Mouse (Mus musculus) embryonic stem cell, embryonic (primary cell): ENCODE results near the gene Cep162.

Experiments used
- CTCF ChIA-PET, 4 experiments: fragments of 300-600 bp in 2 of 4; fragments of 350-600 bp in 2 of 4; sonication (Branson Sonifier 250); formaldehyde crosslinking; loops; one replicate each; lab custom pipeline; 2022; ENCODE audit warnings: inconsistent platforms in 2 of 4; lab: Charles Lee
- POLR2A ChIA-PET, 4 experiments: fragments of 300-600 bp in 2 of 4; fragments of 350-600 bp in 2 of 4; sonication (Branson Sonifier 250); formaldehyde crosslinking; loops; one replicate each; lab custom pipeline; 2022; ENCODE audit warnings: antibody characterized with exemption in 4 of 4, inconsistent platforms in 1 of 4; lab: Charles Lee

Gene Cep162

GRCm38 (mm10) chr9:87170891-87171290 is 84.4 kb downstream of the Cep162 start:
- CTCF ChIA-PET = no interaction called here

GRCm38 (mm10) chr9:87169144-87169543 is 86.2 kb downstream of the Cep162 start:
- ChIA-PET POLR2A (no interaction called here), CTCF (no interaction called here)

More at GRCm38 (mm10) chr9:87170891-87171290, 84.4 kb downstream of the Cep162 start:
- POLR2A ChIA-PET = no interaction called here

GRCm38 (mm10) chr9:87168051-87168450 is 87.3 kb downstream of the Cep162 start:
- POLR2A ChIA-PET = no interaction called here
- CTCF ChIA-PET = interaction anchor here in 1 of 4 experiments (0.8 kb wide), 1 partner anchor 24 kb away, joined by 3 read pairs; the partner anchor contains the start of gene Mrap2

DNA sequence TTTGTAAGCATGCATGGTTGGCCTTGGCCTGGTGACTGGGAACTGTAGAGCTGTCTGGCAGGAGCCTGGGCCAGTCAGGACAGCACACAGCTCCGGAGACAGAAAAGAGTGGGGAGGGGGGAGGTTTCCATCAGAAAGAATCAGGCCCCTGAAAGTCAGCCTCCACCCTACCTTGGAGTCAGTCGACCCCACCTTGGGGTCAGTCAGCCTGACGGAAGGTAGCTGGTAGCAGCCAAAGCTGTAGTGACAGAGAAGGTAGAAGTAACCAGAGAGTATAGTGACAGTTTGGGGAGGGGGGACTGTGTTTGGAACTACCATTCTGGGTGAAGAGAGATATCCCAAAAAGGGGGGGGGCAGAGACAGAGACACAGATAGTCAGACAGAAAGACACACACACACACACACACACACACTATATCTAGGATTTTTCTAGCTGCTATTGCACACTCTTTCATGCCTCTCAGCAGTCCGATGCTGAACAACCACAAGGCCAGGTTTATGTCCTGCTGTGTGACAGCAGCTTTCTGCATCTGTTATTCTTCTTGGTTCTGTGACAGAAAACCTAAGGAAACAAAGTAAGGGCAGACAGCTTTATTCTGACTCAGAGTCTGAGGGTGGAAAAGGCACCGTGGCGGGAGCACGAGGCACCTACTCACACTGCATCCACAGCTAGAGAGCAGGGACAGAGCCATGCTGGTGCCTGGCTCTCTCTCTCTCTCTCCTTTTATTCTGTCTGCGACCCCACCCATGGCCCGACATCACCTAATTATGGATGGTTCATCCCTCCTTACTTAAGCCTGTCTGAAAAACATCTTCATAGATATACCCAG is 88.1 kb downstream of the Cep162 start:
- ChIA-PET CTCF (interaction anchor here in 3 of 4 experiments (0.6 to 0.8 kb wide), 3 partner anchors 23 to 70 kb away, joined by 3 to 6 read pairs (median 4); partner anchors contain the start of gene Mrap2 (in 1 of the 3)), POLR2A (interaction anchor here in 1 of 4 experiments (0.8 to 1.1 kb wide), 3 partner anchors 13 to 44 kb away, joined by 3 read pairs; no protein-coding TSS in a partner anchor)

DNA sequence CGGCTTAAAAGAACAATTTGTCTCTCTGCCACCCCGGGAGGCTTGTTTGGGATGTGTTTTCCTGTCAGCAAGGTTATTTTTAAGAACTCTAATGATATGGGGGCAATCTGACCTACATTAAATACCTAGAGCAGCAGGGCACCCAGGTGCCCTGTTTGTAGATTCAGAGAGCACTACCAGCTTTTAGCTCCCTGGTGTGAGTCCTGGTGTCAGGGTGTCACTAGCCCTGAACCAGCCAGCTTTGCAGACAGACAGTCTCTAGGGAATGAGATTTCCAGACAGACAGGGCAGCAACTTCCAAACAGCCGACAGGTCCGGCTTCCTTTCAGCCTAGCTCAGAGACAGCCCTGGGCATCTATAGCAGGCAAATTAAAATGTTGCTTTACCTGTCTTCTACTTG is 92.8 kb downstream of the Cep162 start:
- ChIA-PET POLR2A (interaction anchor here in 1 of 4 experiments (1.4 kb wide), 1 partner anchor 190 kb away, joined by 4 read pairs; no protein-coding TSS in a partner anchor), CTCF (interaction anchor here in 1 of 4 experiments (0.5 kb wide), 1 partner anchor 911 kb away, joined by 9 read pairs; no protein-coding TSS in a partner anchor)

- ChIA-PET CTCF (no interaction called here), POLR2A (interaction anchor here (0.6 to 0.8 kb wide), 4 partner anchors 9 to 581 kb away, joined by 3 to 5 read pairs (median 3); partner anchors contain the start of genes Mrap2 (in 2 of the 4), Pgm3 (in 1 of the 4) and Rwdd2a (in 1 of the 4))
Measured at GRCm38 (mm10) chr9:87152641-87153325, 102.6 kb downstream of the Cep162 start.

GRCm38 (mm10) chr9:87147927-87148326 is 107.4 kb downstream of the Cep162 start:
- POLR2A ChIA-PET = no interaction called here

GRCm38 (mm10) chr9:87146400-87146799 is 108.9 kb downstream of the Cep162 start:
- CTCF ChIA-PET = no interaction called here
- POLR2A ChIA-PET = interaction anchor here in 1 of 4 experiments (0.7 kb wide), 1 partner anchor 250 kb away, joined by 4 read pairs; no protein-coding TSS in a partner anchor

More at GRCm38 (mm10) chr9:87147927-87148326, 107.4 kb downstream of the Cep162 start:
- CTCF ChIA-PET = interaction anchor here in 1 of 4 experiments (0.6 kb wide), 1 partner anchor 240 kb away, joined by 5 read pairs; no protein-coding TSS in a partner anchor

- POLR2A ChIA-PET = interaction anchor here in 1 of 4 experiments (0.9 to 1.6 kb wide), 2 partner anchors 21 to 124 kb away, joined by 3 read pairs; partner anchors contain the start of gene Cyb5r4
- CTCF ChIA-PET = interaction anchor here in 1 of 4 experiments (1.5 kb wide), 1 partner anchor 118 kb away, joined by 3 read pairs; no protein-coding TSS in a partner anchor
Measured at GRCm38 (mm10) chr9:87145671-87146070, 109.7 kb downstream of the Cep162 start.

DNA sequence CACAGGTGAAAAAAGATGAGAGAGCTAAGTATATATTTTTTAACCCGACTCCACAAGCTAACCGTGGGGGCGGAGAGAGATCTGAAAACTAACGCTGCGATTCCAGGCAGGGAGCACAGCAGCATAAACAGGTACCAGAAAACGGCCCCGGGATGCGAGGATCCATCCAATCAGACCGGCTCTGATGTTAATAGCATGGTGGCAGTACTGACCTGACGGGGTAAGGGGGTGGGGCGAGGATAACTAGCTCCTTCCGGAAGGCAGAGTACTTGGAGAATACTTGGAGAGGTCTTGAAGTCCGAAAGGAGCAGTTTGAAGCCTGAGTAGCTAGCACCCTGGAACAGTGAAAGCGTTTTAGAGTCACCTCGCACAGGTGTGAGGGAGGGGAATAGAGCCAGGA is 110.2 kb downstream of the Cep162 start:
- ChIA-PET POLR2A (interaction anchor here in 1 of 4 experiments (0.9 to 1.6 kb wide), 2 partner anchors 22 to 124 kb away, joined by 3 read pairs; partner anchors contain the start of gene Cyb5r4), CTCF (interaction anchor here in 2 of 4 experiments (0.6 to 1.5 kb wide), 2 partner anchors 117 to 261 kb away, joined by 3 to 6 read pairs; no protein-coding TSS in a partner anchor)

DNA sequence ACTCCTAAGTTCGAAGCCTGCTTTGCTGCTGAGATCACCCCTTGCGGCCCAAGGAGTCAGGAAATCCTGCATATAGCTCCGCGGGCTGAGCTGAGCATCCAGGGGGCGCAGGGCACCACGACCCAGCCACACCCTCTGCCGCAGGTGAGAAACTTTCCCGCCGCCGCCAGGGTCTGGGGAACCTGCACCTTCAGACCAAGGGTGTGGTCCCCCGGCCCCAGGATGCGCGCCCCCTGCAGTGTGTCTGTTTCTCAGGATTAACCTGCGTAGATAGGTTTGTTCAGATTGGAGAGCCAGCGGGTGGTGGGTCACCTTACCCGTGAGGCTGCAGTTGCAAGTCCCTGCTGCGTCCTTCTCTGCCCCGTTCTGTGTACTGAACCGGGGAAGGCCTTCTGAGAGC is 110.8 kb downstream of the Cep162 start:
- ChIA-PET POLR2A (interaction anchor here in 3 of 4 experiments (0.5 to 2.0 kb wide), 7 partner anchors 8 to 1385 kb away, joined by 3 to 5 read pairs (median 3); partner anchors contain the start of genes Cep162 (in 1 of the 3) and Cyb5r4 (in 1 of the 3)), CTCF (interaction anchor here in 2 of 4 experiments (0.7 to 1.5 kb wide), 8 partner anchors 10 to 679 kb away, joined by 3 to 4 read pairs (median 3); partner anchors contain the start of gene Cep162 (in 1 of the 2))

DNA sequence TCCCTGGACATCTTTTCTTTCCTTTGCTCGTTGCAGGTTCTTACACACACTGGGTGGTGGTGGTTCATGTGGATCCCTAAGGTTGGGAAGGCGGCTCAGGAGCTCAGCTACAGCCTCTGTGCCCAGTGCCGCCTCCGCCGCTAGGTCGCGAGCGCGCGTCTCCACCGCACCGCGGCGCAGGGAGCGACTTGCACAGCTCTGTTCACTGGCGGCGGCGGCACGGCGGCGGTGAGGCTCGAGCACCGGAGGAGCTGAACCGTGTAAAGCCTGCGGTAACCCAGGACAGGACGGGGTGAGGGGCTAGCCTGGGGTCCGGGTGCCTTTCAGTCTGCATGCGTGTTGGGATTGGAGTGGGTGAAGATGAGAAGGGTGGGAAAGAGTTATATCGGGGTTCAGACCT is 111.2 kb downstream of the Cep162 start, which contains the start of gene Mrap2:
TSS of gene Mrap2 (plus strand) at position 201 of the 400 bp plus-strand sequence.
- ChIA-PET CTCF (interaction anchor here in 3 of 4 experiments (0.5 to 1.5 kb wide), 10 partner anchors 10 to 679 kb away, joined by 3 to 6 read pairs (median 3); partner anchors contain the start of gene Cep162 (in 2 of the 3)), POLR2A (interaction anchor here in 3 of 4 experiments (0.5 to 2.0 kb wide), 6 partner anchors 8 to 1386 kb away, joined by 3 to 5 read pairs (median 3); partner anchors contain the start of gene Cep162 (in 1 of the 3))

DNA sequence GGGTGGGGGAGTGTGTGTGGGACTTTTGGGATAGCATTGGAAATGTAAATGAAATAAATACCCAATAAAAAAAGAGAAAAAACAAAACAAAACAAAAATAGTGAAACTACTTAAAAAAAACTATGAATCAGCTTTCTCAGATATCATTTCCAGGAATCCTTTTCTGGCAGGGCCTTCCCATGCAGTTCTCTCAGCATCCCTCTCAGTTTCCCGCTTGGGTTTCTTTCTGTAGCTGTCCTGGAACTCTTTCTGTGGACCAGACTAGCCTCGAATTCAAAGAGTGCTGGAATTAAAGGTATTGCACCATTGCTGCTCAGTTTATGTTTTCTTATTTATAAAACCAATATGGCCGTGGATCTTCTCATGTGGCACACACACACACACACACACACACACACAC is 112.3 kb downstream of the Cep162 start:
- ChIA-PET POLR2A (interaction anchor here in 1 of 4 experiments (2.0 kb wide), 1 partner anchor 9 kb away, joined by 5 read pairs; no protein-coding TSS in a partner anchor), CTCF (no interaction called here)
